Mouse (Mus musculus) liver, embryonic 14.5 days (tissue): ENCODE data around the gene Mfsd1.

Experiments
- CTCF ChIP-seq: IDR thresholded peaks from 2 replicates; pipeline ENCODE4 v1.5.1; 2016; ENCODE audit warnings: antibody characterized with exemption, low read depth, control low read depth
- EP300 ChIP-seq: IDR thresholded peaks from 2 replicates; pipeline ENCODE4 v1.6.1; 2016; ENCODE audit warnings: antibody characterized with exemption, low read depth

GRCm38 (mm10) chr3:67553281-67553680 is 29.3 kb upstream of the Mfsd1 start:
- TF ChIP-seq CTCF = no peak
- TF ChIP-seq EP300 = no peak
